Mouse (Mus musculus): ENCODE measurements at regions not wholly inside any gene's neighbourhood (a gene's known extent, or its start where the extent isn't known, plus 50 kb on each side); places are given as distances from the start of the nearest gene placed in this dataset.

DNA sequence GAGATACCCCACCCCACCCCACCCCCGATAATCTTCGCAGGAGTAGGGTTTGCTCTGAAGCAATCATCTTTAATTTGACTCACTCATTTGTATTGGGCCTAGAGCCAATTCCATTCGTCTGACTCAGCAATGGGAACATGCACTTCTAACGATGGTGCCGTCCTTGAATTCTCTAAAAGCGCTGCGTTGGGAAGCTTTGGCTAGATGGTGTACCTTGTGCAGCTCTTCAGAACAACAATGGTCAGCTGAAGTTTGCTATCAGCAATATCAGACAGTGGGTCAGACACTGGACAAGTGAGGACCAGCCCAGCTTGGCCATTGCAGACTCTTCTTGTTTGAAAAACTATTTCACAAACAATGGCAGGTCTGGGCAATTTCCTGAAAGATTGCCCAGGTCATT, 440.1 kb upstream of the Slc30a5 start:
- Histone ChIP-seq H3K9me3 (ENCODE audit: control insufficient read depth, low read length) (no peaks in the 10 kb centered on the region), H3K27ac (no peak overlapping the region), H3K4me1 (replicated peaks; ENCODE audit: control insufficient read depth in 2 of 2, insufficient read depth in 2 of 2, low read length in 1 of 2) (no peaks in the 10 kb centered on the region), H3K9ac (replicated peaks) (no peak overlapping the region), H3K4me3 (ENCODE audit: insufficient read depth in 1 of 2, low read depth in 2 of 2, low read length in 2 of 2) (no peak overlapping the region), H3K36me3 (replicated peaks; ENCODE audit: control insufficient read depth, insufficient read depth, low read depth) (no peaks in the 10 kb centered on the region), H3K27me3 (ENCODE audit: control insufficient read depth, insufficient read depth, low read length) (no peaks in the 10 kb centered on the region), H3K4me2 (ENCODE audit: low read depth) (no peak overlapping the region)
- ATAC-seq (ENCODE audit: insufficient read depth) = no peak
- no peak for TF ChIP-seq CTCF (IDR thresholded peaks at IDR 0.05; ENCODE audit: low read depth)
- TF ChIP-seq EP300 (IDR thresholded peaks at IDR 0.05; ENCODE audit: low read depth) = no peak
- WGBS (ENCODE audit: insufficient replicate concordance) = 67% methylated on average over 7 of the region's 7 CpGs
- DNase-seq (ENCODE audit: low read depth in 3 of 3, low spot score in 3 of 3) = no peak

DNA sequence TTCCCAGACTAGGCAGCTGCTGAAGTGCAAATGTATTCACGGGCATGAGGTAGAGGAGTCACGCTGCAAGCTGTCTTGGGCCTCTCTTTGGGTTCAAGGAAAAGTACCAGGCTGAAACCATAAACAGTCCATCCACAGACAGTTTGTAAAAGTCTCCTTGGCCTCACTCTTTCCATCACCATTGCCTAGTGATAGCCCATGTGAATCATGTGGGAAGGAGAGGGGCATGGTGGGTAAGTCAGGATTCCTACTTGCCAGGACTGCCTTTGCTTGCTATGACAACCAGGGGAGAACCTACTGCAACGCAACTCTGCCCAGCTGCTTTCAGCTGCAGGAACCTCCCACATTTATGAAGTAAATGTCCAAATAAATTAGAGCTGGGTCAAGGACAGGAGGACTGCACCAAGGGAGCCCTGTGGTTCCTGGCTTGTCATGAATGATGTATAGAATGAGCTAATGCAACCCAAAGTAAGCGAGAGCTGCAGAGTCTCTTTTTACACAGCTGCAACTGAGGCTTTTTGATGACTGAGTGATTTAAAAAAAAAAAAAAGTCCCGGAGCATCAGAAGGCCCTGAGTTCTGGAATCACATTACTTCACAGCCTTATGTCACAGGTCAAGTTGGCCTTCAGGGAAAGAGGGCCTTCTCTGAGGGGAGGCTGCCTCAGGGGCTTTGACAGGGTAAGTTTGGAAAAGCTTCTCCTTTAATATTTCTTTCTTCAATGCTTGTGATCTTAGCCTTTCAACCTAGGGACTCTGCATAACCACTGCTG, 420.7 kb upstream of the Slc30a5 start:
- no peak for DNase-seq (ENCODE audit: low read depth in 3 of 3, low spot score in 3 of 3)
- H3K27ac ChIP-seq = no peak overlapping the region
- no peak overlapping the region for H3K9ac ChIP-seq (replicated peaks)
- TF ChIP-seq CTCF (IDR thresholded peaks at IDR 0.05; ENCODE audit: low read depth) (no peak), EP300 (IDR thresholded peaks at IDR 0.05; ENCODE audit: low read depth) (no peak)
- no peak overlapping the region for H3K4me2 ChIP-seq (ENCODE audit: low read depth)
- WGBS (ENCODE audit: insufficient replicate concordance) = 53% methylated on average over 5 of the region's 5 CpGs
- H3K36me3 ChIP-seq (replicated peaks; ENCODE audit: control insufficient read depth, insufficient read depth, low read depth) = no peaks in the 10 kb centered on the region
- no peak for ATAC-seq (ENCODE audit: insufficient read depth)
- H3K4me1 ChIP-seq (replicated peaks; ENCODE audit: control insufficient read depth in 2 of 2, insufficient read depth in 2 of 2, low read length in 1 of 2) = no peaks in the 10 kb centered on the region
- H3K4me3 ChIP-seq (ENCODE audit: insufficient read depth in 1 of 2, low read depth in 2 of 2, low read length in 2 of 2) = no peak overlapping the region
- H3K9me3 ChIP-seq (ENCODE audit: control insufficient read depth, low read length) = no peaks in the 10 kb centered on the region
- H3K27me3 ChIP-seq (ENCODE audit: control insufficient read depth, insufficient read depth, low read length) = no peaks in the 10 kb centered on the region

DNA sequence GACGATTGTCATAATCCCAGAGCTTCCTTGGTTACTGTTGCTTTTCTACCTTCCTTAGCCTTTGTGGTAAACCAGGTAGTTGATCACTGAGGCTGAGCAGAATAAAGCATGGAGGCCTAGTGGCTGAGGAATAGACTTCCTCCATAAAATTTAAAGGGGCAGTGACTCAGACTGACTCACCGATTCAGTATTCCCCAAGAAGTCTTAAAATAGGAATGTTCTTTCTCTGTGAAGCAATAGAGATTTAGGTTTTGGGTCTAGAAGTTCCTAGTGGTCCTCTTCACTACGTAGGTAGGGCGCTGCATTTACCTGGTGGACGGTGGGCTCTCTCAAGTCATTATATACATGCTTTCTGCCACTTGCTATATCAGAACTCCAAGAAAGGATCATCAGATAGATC, 416.1 kb upstream of the Slc30a5 start:
- Histone ChIP-seq H3K9me3 (ENCODE audit: control insufficient read depth, low read length) (no peaks in the 10 kb centered on the region), H3K36me3 (replicated peaks; ENCODE audit: control insufficient read depth, insufficient read depth, low read depth) (no peaks in the 10 kb centered on the region), H3K4me1 (replicated peaks; ENCODE audit: control insufficient read depth in 2 of 2, insufficient read depth in 2 of 2, low read length in 1 of 2) (no peaks in the 10 kb centered on the region), H3K27ac (no peak overlapping the region), H3K4me2 (ENCODE audit: low read depth) (no peak overlapping the region), H3K27me3 (ENCODE audit: control insufficient read depth, insufficient read depth, low read length) (no peaks in the 10 kb centered on the region), H3K4me3 (ENCODE audit: insufficient read depth in 1 of 2, low read depth in 2 of 2, low read length in 2 of 2) (no peak overlapping the region), H3K9ac (replicated peaks) (no peak overlapping the region)
- ATAC-seq (ENCODE audit: insufficient read depth) (no peak), DNase-seq (ENCODE audit: low read depth in 3 of 3, low spot score in 3 of 3) (no peak)
- WGBS (ENCODE audit: insufficient replicate concordance) = 52% methylated on average over 5 of the region's 5 CpGs
- no peak for TF ChIP-seq EP300 (IDR thresholded peaks at IDR 0.05; ENCODE audit: low read depth)
- TF ChIP-seq CTCF (IDR thresholded peaks at IDR 0.05; ENCODE audit: low read depth) = no peak

DNA sequence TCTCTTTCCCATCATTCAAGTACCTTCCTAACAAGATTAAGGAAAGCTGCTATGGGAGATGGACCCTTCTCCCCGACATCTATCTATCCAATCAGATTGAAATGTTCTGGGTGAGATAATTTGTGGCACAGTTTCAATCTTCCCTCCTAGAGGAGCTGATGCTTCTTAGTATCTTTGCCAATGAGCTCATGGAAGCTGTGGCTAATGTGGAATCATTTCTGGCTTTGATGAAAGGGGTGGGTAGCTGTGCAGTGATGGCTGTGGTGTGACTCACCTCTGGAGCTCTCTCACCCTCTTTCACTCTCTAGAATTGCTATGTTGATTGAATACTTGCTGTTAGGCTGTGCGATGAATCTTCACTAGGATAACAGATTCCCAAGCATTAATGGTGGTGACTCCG, 411.1 kb upstream of the Slc30a5 start:
- Histone ChIP-seq H3K27ac (no peak overlapping the region), H3K9ac (replicated peaks) (no peak overlapping the region), H3K4me1 (replicated peaks; ENCODE audit: control insufficient read depth in 2 of 2, insufficient read depth in 2 of 2, low read length in 1 of 2) (no peaks in the 10 kb centered on the region), H3K36me3 (replicated peaks; ENCODE audit: control insufficient read depth, insufficient read depth, low read depth) (no peaks in the 10 kb centered on the region), H3K27me3 (ENCODE audit: control insufficient read depth, insufficient read depth, low read length) (no peaks in the 10 kb centered on the region), H3K4me2 (ENCODE audit: low read depth) (no peak overlapping the region), H3K4me3 (ENCODE audit: insufficient read depth in 1 of 2, low read depth in 2 of 2, low read length in 2 of 2) (no peak overlapping the region), H3K9me3 (ENCODE audit: control insufficient read depth, low read length) (no peaks in the 10 kb centered on the region)
- TF ChIP-seq EP300 (IDR thresholded peaks at IDR 0.05; ENCODE audit: low read depth) (no peak), CTCF (IDR thresholded peaks at IDR 0.05; ENCODE audit: low read depth) (no peak)
- DNase-seq (ENCODE audit: low read depth in 3 of 3, low spot score in 3 of 3) (no peak), ATAC-seq (ENCODE audit: insufficient read depth) (no peak)
- WGBS (ENCODE audit: insufficient replicate concordance) = 58% methylated on average over 3 of the region's 3 CpGs

DNA sequence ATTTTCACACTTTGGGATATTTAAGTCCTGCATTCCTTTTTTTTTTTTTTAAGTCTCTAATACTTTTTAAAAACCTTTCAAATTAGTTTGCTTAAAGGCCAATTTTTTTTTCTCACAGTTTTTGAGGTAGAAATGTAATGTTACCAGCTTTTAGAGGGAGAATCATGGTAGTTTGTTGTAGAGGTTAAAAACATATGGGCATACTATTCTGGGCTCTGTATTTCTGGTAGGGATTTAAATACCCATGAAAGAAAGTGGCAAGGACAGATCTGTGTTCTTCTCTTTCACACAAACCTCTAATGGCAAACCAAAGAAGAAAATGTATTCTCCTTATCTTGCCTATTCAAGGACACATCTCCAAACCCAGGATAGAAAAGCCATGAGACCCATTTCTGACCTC, 405.6 kb upstream of the Slc30a5 start:
- Histone ChIP-seq H3K27me3 (ENCODE audit: control insufficient read depth, insufficient read depth, low read length) (no peaks in the 10 kb centered on the region), H3K9me3 (ENCODE audit: control insufficient read depth, low read length) (no peaks in the 10 kb centered on the region), H3K36me3 (replicated peaks; ENCODE audit: control insufficient read depth, insufficient read depth, low read depth) (no peaks in the 10 kb centered on the region), H3K4me2 (ENCODE audit: low read depth) (no peak overlapping the region), H3K9ac (replicated peaks) (no peak overlapping the region), H3K27ac (no peak overlapping the region), H3K4me1 (replicated peaks; ENCODE audit: control insufficient read depth in 2 of 2, insufficient read depth in 2 of 2, low read length in 1 of 2) (no peaks in the 10 kb centered on the region), H3K4me3 (ENCODE audit: insufficient read depth in 1 of 2, low read depth in 2 of 2, low read length in 2 of 2) (no peak overlapping the region)
- DNase-seq (ENCODE audit: low read depth in 3 of 3, low spot score in 3 of 3) (no peak), ATAC-seq (ENCODE audit: insufficient read depth) (no peak)
- no peak for TF ChIP-seq EP300 (IDR thresholded peaks at IDR 0.05; ENCODE audit: low read depth)
- no peak for TF ChIP-seq CTCF (IDR thresholded peaks at IDR 0.05; ENCODE audit: low read depth)

All from liver, embryonic 14.5 days (tissue).